Mouse (Mus musculus) heart, embryonic 14.5 days (tissue): ENCODE data around the gene Trim67. TPM values are rescaled to one million over a fixed set of nuclear protein-coding genes. Genes with fewer than 3 reads are reported as not detected.

Experiments
- ATAC-seq: fragments of 200-750 bp; cut with Nextera tagmentation; 2 replicates; pipeline ENCODE4 v1.8.0; 2017; ENCODE audit warnings: low read depth, moderate TSS enrichment; ENCODE audit not compliant: insufficient number of reproducible peaks, insufficient read depth, low FRiP score
- H3K27ac ChIP-seq, 2 experiments: fragments of 200-500 bp in 1 of 2; fragments of 300-500 bp in 1 of 2; sonication (generic) in 1 of 2; replicated peaks in 1 of 2; 2 replicates each; pipeline ENCODE4 v1.5.1; 2012 to 2014; ENCODE audit warnings: low read depth in 2 of 2, low read length in 2 of 2, control low read depth in 1 of 2, mild to moderate bottlenecking in 1 of 2, mixed read lengths in 1 of 2; ENCODE audit not compliant: control insufficient read depth in 1 of 2, insufficient read depth in 1 of 2
- H3K27me3 ChIP-seq: fragments of 300-500 bp; sonication (generic); 2 replicates; pipeline ENCODE4 v1.6.1; 2014; ENCODE audit warnings: mild to moderate bottlenecking, low read length, control low read depth; ENCODE audit not compliant: control insufficient read depth, insufficient read depth
- H3K36me3 ChIP-seq: fragments of 300-500 bp; sonication (generic); 2 replicates; pipeline ENCODE4 v1.6.1; 2014; ENCODE audit warnings: mild to moderate bottlenecking, control low read depth, low read length, mixed read lengths; ENCODE audit not compliant: control insufficient read depth, insufficient read depth
- H3K4me1 ChIP-seq, 2 experiments: fragments of 200-500 bp in 1 of 2; fragments of 300-500 bp in 1 of 2; sonication (generic) in 1 of 2; 2 replicates each; pipeline ENCODE4 v1.6.1; 2012 to 2014; ENCODE audit warnings: low read length in 2 of 2, control low read depth in 1 of 2, mixed read lengths in 1 of 2; ENCODE audit not compliant: control insufficient read depth in 2 of 2, insufficient read depth in 2 of 2
- H3K4me2 ChIP-seq: fragments of 300-500 bp; sonication (generic); 2 replicates; pipeline ENCODE4 v1.6.1; 2014; ENCODE audit warnings: mild to moderate bottlenecking, low read length
- H3K4me3 ChIP-seq, 2 experiments: fragments of 200-500 bp in 1 of 2; fragments of 300-500 bp in 1 of 2; sonication (generic) in 1 of 2; 2 replicates each; pipeline ENCODE4 v1.5.1; 2012 to 2014; ENCODE audit warnings: low read length in 2 of 2, mild to moderate bottlenecking in 2 of 2, control low read depth in 1 of 2, low read depth in 1 of 2, moderate library complexity in 1 of 2; ENCODE audit not compliant: control insufficient read depth in 1 of 2, insufficient read depth in 1 of 2
- H3K9ac ChIP-seq: fragments of 300-500 bp; sonication (generic); 2 replicates; pipeline ENCODE4 v1.6.1; 2014; ENCODE audit warnings: mild to moderate bottlenecking, low read length
- H3K9me3 ChIP-seq: fragments of 300-500 bp; sonication (generic); 2 replicates; pipeline ENCODE4 v1.6.1; 2016; ENCODE audit warnings: low read length, control low read depth; ENCODE audit not compliant: control insufficient read depth
- WGBS: fragments of 180-500 bp; shearing (Covaris S2); extraction: QIAGEN DNeasy Blood & Tissue Kit; methylation state at CpG from one replicate; pipeline ENCODE4 v1.1.7; 2014; 5-methylcytosine and 5-hydroxymethylcytosine counted together
- polyA plus RNA-seq: library from polyadenylated mRNA; unstranded; fragments of >200 nt; fragmentation: Nextera tagmentation; extraction: Ambion mirVana; gene quantifications from 2 replicates; pipeline ENCODE4 v1.2.1, GENCODE M21; 2014

The Trim67 gene
- polyA plus RNA-seq, 1 experiment from 2014 or later, result 0.22 TPM

GRCm38 (mm10) chr8:124878141-124878540, 85.2 kb downstream of the Trim67 start:
- Histone ChIP-seq H3K36me3 (peaks cover 93% of the 10 kb centered on the region), H3K27ac (no peak overlapping the region), H3K4me2 (no peak overlapping the region), H3K9ac (no peak overlapping the region), H3K9me3 (no peaks in the 10 kb centered on the region), H3K4me1 (peaks cover 2 to 10% of the 10 kb centered on the region in 2 experiments; a peak in 2 of 4 replicates), H3K4me3 (no peak overlapping the region), H3K27me3 (no peaks in the 10 kb centered on the region)
- no peak for ATAC-seq
- 60% methylated on average over 5 of the region's 5 CpGs for WGBS

GRCm38 (mm10) chr8:124878946-124879526, 86.1 kb downstream of the Trim67 start:
- peaks cover 93% of the 10 kb centered on the region for H3K36me3 ChIP-seq
- peaks cover 2 to 10% of the 10 kb centered on the region in 2 experiments; a peak in 1 of 4 replicates for H3K4me1 ChIP-seq
- no peaks in the 10 kb centered on the region for H3K9me3 ChIP-seq
- no peak for ATAC-seq
- no peak overlapping the region for H3K4me2 ChIP-seq
- H3K9ac ChIP-seq, result no peak overlapping the region
- peak overlapping the region in 1 of 2 experiments; percentile 41; a peak in 2 of 4 replicates for H3K27ac ChIP-seq
- WGBS, result 45% methylated on average over 10 of the region's 10 CpGs
- H3K27me3 ChIP-seq, result no peaks in the 10 kb centered on the region
- H3K4me3 ChIP-seq, result no peak overlapping the region

Other genes starting within 250 kb of the Trim67 start
- gene Agt, start 223.4 kb upstream of the Trim67 start, polyA plus RNA-seq, result 1.1 and 1.3 TPM in 2 replicates
- gene Capn9, start 217.0 kb upstream of the Trim67 start, polyA plus RNA-seq, result 0.14 and 0.22 TPM in 2 replicates
- 64.1 and 66.2 TPM in 2 replicates for gene 2310022B05Rik, start 129.7 kb upstream of the Trim67 start, polyA plus RNA-seq
- 30.5 and 34.1 TPM in 2 replicates for gene Ttc13, start 71.1 kb upstream of the Trim67 start, polyA plus RNA-seq
- gene Arv1, start 71.0 kb upstream of the Trim67 start, polyA plus RNA-seq, result 14.0 and 17.3 TPM in 2 replicates
- gene Fam89a, start 41.3 kb upstream of the Trim67 start, polyA plus RNA-seq, result 1.2 and 1.7 TPM in 2 replicates
- gene Gnpat, start 69.9 kb downstream of the Trim67 start, polyA plus RNA-seq, result 115 and 117 TPM in 2 replicates
- 41.9 and 43.8 TPM in 2 replicates for gene 2810004N23Rik, start 70.0 kb downstream of the Trim67 start, polyA plus RNA-seq
- gene Exoc8, start 104.6 kb downstream of the Trim67 start, polyA plus RNA-seq, result 5.8 and 6.5 TPM in 2 replicates
- gene Sprtn, start 104.8 kb downstream of the Trim67 start, polyA plus RNA-seq, result 6.5 and 6.8 TPM in 2 replicates
- 25.5 and 26.0 TPM in 2 replicates for gene Egln1, start 156.2 kb downstream of the Trim67 start, polyA plus RNA-seq
- 92.4 and 97.7 TPM in 2 replicates for gene Tsnax, start 219.9 kb downstream of the Trim67 start, polyA plus RNA-seq